Mouse (Mus musculus) natural killer cell, adult 2 months (primary cell): ENCODE data around the gene Gm13277.
"Not testable (repeated sequence)": the region's sequence is repeated elsewhere in the genome, so short reads cannot be mapped to it uniquely, and the experiment has no call there.

Experiments used
- DNase-seq, 2 experiments: peaks; one replicate each; pipeline ENCODE4 v3.0.0; 2022; ENCODE audit warnings: low spot score in 2 of 2

Gm13277 gene

DNA sequence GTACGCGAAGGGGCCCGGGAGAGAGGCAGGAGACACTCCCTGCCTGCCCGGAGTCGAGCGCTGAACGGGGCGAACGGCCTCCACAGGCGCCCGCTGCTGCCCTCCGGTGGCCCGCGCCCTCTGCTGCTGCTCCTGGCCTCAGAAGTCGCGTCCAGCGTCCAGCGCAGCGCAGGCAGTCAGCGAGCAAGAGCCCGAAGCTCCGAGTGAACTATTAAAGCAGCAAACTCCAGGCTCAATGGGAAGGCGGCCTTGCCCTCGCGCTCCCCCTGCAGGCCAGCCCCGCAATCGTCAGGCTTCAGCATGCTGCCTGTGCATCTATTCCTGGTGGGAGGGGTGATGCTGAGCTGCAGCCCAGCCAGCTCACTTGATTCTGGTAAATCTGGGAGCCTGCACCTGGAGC lies 3.0 kb upstream of the Gm13277 start, which contains the start of gene Gm13276:
Gene Gm13276, plus strand, starts transcription at position 301 of the 400 bp plus-strand sequence.
- not testable (repeated sequence) for DNase-seq

DNA sequence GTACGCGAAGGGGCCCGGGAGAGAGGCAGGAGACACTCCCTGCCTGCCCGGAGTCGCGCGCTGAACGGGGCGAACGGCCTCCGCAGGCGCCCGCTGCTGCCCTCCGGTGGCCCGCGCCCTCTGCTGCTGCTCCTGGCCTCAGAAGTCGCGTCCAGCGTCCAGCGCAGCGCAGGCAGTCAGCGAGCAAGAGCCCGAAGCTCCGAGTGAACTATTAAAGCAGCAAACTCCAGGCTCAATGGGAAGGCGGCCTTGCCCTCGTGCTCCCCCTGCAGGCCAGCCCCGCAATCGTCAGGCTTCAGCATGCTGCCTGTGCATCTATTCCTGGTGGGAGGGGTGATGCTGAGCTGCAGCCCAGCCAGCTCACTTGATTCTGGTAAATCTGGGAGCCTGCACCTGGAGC lies 2.8 kb downstream of the Gm13277 start, which contains the start of gene Gm13278:
Gene Gm13278, plus strand, starts transcription at position 301 of the 400 bp plus-strand sequence.
- DNase-seq: not testable (repeated sequence)

DNA sequence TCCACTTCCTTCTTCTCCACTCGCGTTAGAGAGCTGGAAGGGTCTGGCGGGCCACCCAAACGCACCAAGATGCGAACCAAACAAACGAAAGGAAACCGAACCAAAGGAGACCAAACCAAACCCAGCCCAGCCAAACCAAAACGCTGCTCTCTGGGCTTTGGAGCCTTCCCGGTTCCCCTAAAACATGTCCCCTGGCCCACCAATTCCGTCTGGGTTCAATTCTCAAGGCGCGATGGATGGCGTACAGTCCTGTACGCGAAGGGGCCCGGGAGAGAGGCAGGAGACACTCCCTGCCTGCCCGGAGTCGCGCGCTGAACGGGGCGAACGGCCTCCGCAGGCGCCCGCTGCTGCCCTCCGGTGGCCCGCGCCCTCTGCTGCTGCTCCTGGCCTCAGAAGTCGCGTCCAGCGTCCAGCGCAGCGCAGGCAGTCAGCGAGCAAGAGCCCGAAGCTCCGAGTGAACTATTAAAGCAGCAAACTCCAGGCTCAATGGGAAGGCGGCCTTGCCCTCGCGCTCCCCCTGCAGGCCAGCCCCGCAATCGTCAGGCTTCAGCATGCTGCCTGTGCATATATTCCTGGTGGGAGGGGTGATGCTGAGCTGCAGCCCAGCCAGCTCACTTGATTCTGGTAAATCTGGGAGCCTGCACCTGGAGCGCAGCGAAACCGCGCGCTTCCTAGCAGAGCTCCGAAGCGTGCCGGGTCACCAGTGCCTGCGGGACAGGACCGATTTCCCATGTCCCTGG lies 5.7 kb downstream of the Gm13277 start, which contains the start of gene Gm13275:
Gene Gm13275, plus strand, starts transcription at position 552 of the 740 bp plus-strand sequence.
- DNase-seq: peak; percentile 74 to 77

DNA sequence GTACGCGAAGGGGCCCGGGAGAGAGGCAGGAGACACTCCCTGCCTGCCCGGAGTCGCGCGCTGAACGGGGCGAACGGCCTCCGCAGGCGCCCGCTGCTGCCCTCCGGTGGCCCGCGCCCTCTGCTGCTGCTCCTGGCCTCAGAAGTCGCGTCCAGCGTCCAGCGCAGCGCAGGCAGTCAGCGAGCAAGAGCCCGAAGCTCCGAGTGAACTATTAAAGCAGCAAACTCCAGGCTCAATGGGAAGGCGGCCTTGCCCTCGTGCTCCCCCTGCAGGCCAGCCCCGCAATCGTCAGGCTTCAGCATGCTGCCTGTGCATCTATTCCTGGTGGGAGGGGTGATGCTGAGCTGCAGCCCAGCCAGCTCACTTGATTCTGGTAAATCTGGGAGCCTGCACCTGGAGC lies 8.7 kb downstream of the Gm13277 start, which contains the start of gene Gm13279:
Gene Gm13279, plus strand, starts transcription at position 301 of the 400 bp plus-strand sequence.
- not testable (repeated sequence) for DNase-seq

DNA sequence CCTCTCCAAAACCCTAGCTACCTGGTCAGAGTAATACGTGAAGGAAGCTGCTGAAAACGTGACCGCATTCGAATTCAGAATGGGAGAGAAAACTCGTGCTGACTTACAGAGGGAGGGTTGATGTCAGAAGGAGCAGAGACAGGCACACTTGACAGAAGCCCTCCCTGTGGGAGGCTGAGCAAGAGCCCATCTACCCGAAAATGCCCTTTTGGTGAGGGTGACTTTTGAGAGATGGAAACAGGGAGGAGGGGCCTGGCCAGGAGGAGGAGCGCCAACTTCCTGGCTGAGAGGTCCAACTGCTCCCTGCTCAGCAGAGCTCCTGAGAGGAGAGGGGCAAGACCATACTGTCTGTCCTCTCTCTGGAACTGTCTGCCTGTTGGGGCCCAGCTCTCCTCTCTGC lies 10.9 kb downstream of the Gm13277 start, which contains the start of gene Gm13285:
Gene Gm13285, plus strand, starts transcription at position 301 of the 400 bp plus-strand sequence.
- not testable (repeated sequence) for DNase-seq

DNA sequence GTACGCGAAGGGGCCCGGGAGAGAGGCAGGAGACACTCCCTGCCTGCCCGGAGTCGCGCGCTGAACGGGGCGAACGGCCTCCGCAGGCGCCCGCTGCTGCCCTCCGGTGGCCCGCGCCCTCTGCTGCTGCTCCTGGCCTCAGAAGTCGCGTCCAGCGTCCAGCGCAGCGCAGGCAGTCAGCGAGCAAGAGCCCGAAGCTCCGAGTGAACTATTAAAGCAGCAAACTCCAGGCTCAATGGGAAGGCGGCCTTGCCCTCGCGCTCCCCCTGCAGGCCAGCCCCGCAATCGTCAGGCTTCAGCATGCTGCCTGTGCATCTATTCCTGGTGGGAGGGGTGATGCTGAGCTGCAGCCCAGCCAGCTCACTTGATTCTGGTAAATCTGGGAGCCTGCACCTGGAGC lies 14.5 kb downstream of the Gm13277 start, which contains the start of gene Gm13287:
Gene Gm13287, plus strand, starts transcription at position 301 of the 400 bp plus-strand sequence.
- not testable (repeated sequence) for DNase-seq

DNA sequence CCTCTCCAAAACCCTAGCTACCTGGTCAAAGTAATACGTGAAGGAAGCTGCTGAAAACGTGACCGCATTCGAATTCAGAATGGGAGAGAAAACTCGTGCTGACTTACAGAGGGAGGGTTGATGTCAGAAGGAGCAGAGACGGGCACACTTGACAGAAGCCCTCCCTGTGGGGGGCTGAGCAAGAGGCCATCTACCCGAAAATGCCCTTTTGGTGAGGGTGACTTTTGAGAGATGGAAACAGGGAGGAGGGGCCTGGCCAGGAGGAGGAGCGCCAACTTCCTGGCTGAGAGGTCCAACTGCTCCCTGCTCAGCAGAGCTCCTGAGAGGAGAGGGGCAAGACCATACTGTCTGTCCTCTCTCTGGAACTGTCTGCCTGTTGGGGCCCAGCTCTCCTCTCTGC lies 16.8 kb downstream of the Gm13277 start, which contains the start of gene Gm13288:
Gene Gm13288, plus strand, starts transcription at position 301 of the 400 bp plus-strand sequence.
- not testable (repeated sequence) for DNase-seq

DNA sequence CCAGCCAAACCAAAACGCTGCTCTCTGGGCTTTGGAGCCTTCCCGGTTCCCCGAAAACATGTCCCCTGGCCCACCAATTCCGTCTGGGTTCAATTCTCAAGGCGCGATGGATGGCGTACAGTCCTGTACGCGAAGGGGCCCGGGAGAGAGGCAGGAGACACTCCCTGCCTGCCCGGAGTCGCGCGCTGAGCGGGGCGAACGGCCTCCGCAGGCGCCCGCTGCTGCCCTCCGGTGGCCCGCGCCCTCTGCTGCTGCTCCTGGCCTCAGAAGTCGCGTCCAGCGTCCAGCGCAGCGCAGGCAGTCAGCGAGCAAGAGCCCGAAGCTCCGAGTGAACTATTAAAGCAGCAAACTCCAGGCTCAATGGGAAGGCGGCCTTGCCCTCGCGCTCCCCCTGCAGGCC lies 17.3 kb downstream of the Gm13277 start:
- peak; percentile 11 to 21 for DNase-seq

DNA sequence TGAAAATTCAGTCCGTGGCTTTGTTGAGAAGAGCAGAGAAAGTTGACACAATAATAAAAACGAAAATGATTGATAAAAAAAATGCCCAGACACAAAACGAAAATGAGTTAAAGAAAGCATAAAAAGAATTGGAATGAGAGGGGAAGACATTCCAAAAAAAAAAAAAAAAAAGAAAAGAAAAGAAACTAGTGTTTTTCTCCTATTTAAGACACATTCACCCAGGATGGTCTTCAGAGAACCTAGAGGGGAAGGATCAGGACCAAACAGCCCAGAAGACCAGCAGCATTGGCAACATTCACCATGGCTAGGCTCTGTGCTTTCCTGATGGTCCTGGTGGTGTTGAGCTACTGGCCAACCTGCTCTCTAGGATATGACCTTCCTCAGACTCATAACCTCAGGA lies 27.5 kb downstream of the Gm13277 start, which contains the start of gene Ifna7:
Gene Ifna7, plus strand, starts transcription at position 301 of the 400 bp plus-strand sequence.
- no peak for DNase-seq

DNA sequence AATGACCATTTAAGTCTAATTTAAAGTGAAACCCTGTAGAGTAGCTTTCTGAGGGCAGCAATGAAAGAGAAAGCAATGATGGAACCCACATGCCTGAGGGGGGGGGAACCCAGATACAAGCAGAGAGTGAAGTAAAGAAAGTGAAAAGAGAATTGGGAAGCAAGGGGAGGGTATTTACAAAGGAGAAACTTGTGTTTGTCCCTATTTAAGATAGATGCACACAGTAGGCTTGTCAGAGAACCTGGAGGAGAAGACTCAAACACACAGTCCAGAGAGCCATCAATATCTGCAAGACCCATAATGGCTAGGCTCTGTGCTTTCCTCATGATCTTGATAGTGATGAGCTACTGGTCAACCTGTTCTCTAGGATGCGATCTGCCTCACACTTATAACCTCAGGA lies 31.2 kb downstream of the Gm13277 start, which contains the start of gene Ifna11:
Gene Ifna11, plus strand, starts transcription at position 301 of the 400 bp plus-strand sequence.
- DNase-seq: no peak

DNA sequence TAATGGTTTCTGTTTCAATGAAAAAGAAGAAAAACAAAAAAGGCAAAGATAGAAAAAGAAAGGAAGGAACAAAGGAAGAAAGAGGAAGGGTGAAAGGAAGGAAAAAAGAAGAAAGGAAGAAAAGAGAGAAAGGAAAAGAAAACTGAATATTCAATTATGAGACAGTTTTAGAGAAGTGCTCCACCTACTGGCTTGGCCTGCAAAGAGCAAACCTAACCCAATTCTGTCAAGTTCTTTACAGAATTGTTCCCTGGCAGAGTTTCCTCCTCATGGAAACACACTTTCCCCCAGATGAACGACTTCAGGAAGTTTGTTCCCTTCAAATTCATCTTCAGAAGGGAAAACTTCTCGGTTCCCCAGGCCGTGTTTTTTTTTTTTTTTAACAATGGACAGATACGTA lies 34.6 kb downstream of the Gm13277 start:
- no peak for DNase-seq

DNA sequence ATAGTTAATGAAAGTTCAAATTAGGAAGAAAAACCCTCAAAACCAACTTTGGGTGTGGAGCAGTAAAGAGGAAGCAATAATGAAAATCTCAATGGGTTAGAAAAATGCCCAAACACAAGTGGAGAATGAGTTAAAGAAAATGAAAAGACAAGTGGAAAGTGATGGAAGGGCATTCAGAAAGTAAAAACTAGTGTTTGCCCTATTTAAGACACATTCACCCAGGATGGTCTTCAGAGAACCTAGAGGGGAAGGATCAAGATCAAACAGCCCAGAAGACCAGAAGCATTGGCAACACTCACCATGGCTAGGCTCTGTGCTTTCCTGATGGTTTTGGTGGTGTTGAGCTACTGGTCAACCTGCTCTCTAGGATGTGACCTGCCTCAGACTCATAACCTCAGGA lies 38.7 kb downstream of the Gm13277 start, which contains the start of gene Ifna6:
Gene Ifna6, plus strand, starts transcription at position 301 of the 400 bp plus-strand sequence.
- not testable (repeated sequence) for DNase-seq

DNA sequence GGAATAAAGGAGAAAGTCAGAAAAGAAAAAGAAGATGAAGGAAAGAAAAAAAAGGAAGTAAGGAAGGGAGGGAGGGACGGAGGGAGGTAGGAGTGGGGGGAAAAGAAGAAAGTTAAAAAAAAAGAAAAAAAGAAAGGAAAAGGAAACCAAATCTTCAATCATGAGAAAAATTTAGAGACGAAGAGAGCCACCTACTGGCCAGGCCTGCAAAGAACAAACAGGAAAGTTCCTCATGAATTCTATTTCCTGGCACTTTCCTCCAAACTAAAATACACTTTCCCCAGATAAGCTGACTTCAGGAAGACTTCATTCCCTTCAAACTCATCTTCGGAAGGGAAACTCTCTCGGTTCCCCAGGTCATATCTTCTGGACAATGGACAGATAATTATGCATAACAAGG lies 42.1 kb downstream of the Gm13277 start:
- DNase-seq: peak in 1 of 2 experiments; percentile 24

DNA sequence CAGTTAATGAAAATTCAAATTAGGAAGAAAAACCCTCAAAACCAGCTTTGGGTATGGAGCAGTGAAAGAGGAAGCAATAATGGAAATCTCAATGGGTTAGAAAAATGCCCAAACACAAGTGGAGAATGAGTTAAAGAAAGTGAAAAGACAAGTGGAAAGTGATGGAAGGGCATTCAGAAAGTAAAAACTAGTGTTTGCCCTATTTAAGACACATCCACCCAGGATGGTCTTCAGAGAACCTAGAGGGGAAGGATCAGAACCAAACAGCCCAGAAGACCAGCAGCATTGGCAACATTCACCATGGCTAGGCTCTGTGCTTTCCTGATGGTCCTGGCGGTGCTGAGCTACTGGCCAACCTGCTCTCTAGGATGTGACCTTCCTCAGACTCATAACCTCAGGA lies 46.8 kb downstream of the Gm13277 start, which contains the start of gene Ifna5:
Gene Ifna5, plus strand, starts transcription at position 301 of the 400 bp plus-strand sequence.
- not testable (repeated sequence) for DNase-seq
